Mouse (Mus musculus): Measurements from ENCODE around the gene Mamdc2.
"Not testable (repeated sequence)": the region's sequence is repeated elsewhere in the genome, so short reads cannot be mapped to it uniquely, and the experiment has no call there.

The Mamdc2 gene

DNA sequence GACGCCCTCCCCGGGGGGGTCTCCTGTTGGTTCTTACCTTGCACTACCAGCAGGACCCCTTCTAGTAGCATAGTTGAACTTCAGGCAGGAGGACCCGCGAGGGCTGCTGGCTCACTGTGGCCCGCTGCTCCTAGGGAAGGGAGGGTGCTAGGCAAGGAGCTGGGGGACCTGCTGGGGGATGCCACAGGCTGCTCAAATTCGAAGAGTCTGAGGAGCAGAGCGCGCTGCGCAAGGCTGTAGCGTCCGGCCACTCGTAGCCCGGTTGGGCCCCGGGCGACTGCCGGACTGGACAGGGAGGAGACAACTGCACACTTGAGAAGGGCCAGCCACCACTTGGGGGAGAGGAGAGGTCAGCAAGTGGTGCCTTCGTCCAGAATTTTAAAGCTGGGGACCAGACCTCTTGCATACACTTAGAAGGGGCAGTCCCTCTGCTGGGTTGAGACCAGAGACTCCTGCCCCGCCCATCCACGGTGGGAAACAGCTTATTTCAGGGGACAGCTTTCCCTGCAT lies at the start of gene Mamdc2:
Gene Mamdc2 (minus strand): TSS at position 455 of the 510 bp plus-strand sequence.
- DNase-seq (ENCODE audit: low read depth, low spot score) = no peak

DNA sequence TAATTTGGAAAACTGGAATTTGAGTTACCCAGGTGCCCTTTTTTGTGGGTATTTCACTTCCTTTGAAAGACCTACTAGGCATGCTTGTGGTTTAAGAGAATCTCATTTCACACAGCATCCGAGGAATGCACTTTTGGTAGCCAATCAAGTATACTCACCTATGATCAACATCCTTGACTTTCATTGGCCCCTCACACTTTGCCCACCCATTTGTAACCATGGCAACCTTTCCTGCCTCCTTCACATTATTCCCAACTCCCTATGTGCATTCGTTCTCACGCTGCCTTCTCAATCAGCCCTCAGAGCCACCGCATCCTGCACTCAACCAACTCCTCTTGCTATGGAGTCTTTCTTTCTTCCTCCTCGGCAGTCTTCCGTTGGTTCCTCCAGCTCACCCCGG lies 49.8 kb upstream of the Mamdc2 start:
- no peak for DNase-seq (ENCODE audit: low read depth, low spot score)

DNA sequence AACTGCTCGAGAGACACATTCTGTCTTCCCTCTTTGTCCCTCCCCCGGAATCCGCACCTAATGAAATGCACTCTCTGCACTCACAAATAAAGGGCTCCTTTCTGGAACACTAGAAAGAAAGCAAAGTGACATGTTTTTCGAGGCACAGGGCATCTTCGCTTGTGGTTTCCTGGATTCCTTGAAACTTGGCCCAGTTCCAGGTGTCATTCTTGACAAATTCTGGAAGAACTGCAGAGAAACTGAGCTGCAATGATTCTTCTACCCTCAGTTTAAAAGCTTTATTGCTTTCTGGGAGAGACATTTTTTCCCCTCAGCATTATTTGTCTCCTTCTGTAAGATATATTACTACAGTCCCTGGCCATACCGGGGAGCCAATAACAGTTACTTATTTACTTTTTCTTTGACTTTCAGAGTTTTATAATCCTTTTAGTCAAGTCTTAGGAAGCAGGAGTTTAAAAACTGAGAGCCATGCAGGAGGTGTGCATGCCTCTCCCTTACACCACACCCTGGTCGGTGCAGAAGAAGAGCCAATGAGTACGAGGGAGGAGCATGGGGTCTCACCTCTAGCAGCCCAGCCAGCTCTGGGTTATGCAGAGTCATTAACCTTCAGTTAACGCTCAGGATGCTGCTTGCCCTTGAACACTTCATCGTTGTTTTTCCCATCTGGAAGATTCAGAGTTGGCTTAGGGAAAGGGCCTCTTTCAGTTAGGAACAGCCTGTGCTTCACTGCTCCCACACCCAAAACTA lies 49.1 kb upstream of the Mamdc2 start:
- DNase-seq (ENCODE audit: low read depth, low spot score) = no peak

DNA sequence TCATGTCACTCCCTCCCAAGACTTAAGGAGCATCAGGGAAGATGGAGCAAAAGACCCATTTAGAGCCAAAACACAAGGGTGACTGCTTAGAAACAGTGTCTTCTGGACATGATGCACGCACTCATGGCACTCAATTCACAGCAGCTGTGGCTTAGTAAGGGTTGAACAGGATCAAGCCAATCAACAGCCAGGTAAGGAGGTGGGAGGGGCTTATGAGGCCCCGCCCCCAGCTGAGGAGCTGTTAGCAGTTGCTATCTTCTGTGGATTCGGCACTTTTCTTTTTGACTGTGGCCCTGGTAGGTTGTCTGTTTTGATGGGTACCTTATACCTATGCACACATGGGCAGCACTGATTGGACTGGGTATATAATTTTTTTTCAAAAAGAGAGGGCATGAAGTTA lies 48.3 kb upstream of the Mamdc2 start:
- DNase-seq (ENCODE audit: low read depth, low spot score) = no peak

DNA sequence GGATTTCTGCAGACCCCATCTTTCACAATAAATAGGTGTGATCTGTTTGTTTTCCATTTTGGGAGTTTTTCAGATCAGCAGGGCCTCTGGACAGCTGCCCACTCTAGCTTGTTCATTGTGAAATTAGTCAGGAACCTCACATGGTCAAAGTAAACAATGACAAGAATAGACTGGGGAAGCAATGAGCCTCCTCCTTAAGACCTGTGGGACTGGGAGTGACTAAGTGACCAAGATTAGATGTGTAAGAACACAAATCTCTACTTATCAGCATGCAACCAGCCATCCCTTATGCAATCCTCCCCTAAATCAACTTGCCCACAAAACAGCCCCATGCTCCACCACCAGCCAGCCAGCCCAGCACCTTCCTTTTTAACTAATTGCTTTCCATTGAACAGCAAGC lies 44.4 kb upstream of the Mamdc2 start:
- no peak for DNase-seq (ENCODE audit: low read depth, low spot score)

DNA sequence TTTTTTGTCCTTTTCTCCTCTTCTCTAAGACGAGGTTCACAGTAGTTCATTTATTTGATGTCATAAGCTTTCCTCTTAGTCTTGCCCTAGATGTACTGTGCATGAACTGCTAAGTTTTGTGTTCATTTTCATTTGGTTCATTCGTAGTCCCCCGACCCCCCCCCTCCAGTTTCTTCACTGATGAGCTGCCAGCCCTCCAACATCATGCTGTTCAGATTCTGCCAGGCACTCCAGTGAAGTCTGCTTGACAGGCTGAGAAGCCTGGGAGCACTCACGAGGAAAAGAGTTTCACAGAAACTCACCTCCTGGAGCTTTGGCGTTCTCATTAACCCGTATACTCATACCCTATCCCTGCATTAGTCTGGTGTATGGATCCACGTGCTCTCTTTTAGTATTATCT lies 42.5 kb upstream of the Mamdc2 start:
- DNase-seq (ENCODE audit: low read depth, low spot score) = not testable (repeated sequence)

DNA sequence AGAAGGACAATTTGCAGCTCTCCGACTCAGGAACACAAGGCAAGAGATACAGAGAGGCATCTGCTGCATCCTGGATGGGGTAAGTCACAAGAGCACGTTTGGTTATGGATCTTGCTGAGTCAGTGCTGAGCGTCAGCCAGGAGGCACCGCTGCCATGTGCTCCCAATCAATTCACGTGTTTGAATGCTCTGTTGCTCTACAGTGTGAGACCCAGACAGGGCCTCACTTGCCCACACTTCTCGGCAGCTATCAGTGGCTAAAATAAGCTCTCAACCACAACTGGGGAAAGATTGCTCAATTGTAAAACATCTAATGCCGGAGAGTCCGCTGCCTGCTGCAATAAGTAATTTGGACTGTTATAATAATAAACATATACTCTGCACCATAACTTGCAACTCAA lies 41.5 kb upstream of the Mamdc2 start:
- no peak for DNase-seq (ENCODE audit: low read depth, low spot score)

DNA sequence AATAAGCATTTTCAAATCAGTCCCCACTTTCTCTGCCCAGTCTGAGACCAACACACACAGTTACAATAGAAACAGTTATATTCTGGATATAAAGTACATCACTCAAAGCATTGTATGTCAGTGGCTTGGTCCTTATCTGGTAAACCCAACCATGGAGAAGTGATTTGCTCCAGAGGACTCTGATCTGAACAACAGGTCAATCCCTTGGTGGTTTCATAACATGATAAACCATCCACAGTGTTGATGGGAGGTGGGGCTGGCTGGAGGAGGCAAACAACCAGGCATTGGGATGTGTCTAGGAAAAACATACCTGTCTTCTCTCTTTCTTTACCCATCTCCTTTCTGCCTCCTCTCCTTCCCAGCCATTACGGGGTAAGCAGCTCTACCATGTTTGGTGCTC lies 39.2 kb upstream of the Mamdc2 start:
- DNase-seq (ENCODE audit: low read depth, low spot score) = no peak

DNA sequence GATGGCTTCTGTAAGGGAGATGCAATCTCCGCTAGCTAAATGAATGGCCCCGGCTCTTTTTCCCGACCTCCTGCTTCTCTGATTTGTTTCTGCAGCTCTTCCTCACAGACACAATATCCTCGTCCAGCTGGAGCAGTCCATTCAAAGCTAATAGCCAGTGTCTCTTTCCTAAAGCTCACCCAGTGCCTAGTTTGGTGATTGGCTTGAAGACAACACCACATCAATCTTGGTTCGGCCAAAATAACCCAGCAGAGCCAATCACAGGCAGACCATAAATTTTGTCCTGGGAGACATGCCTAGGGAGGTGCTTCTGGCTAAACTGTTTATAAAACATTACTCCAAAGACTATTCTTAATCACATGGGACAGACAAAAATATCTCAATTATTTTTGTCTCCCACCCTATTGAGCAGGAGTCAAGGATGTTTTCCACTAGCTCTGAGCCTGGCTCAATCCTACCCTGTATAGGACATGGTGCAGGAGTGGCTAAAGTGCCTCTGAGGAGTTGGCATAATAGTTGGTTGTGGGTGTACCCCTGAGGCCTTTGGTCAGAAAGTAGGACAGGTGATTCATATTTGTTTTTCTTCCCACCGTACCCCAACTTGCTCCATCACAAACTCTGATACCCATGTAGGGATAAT lies 38.5 kb upstream of the Mamdc2 start:
- DNase-seq (ENCODE audit: low read depth, low spot score) = no peak

DNA sequence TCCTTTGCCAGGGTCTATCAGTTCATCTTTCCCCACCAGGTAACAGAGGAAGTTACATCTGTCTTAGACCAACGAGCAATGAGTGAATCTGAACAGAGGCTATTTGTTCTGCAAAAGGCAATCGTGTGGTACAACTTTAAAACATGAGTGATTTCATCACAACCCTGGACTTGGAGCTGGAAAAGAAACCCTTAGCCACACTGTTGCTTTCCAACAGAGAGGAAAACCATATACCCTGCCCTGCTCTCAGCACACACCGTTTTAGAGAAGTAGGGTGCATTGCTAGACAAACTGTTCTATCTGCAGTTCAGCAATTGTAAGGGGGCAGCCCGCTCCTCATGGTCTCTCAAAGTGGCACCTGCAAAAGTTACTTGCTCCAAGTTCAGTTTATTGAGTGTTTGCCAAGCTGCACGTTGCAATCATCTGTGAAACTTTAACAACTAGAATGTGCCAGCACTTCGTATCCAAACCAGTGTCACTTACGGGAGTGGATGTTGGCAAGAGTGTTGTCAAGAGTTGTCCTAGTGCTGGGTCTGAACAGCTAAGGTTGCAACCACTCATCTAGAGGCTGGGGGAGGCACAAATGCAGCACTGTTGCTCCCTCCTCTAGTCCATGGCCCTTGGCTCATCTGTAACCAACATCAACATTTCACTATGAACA lies 37.8 kb upstream of the Mamdc2 start:
- DNase-seq (ENCODE audit: low read depth, low spot score) = no peak

DNA sequence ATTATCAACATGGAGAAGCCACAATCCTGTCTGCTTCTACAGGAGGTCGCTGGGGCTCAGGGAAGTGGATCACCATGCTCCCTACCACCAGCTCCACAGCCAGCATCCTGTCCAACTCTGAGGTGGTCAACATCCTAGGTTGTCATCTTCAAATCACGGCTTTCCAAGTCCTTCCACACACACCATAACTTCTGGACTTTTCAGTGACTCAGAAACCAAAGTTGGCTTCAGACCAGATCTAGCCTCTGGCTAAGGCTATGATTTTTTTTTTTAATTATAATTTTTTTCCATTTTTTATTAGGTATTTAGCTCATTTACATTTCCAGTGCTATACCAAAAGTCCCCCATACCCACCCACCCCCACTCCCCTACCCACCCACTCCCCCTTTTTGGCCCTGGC lies 34.3 kb upstream of the Mamdc2 start:
- DNase-seq (ENCODE audit: low read depth, low spot score) = not testable (repeated sequence)

DNA sequence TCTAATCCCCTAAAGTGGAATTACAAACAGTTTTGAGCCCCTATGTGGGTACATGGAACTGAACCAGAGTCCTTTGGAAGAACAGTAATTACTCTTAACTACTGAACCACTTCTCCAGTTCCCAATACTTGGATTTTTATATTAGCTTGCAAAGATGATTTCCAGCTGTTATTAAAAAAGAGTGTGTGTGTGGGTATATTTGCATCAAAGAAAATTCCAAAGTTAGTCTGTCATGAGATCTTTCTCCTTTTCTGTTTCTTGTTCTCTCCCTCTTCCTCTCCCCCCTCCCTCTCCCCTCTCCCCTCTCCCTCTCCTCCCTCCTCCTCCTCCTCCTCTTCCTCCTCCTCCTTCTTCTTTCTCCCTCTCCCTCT lies 31.3 kb upstream of the Mamdc2 start:
- no peak for DNase-seq (ENCODE audit: low read depth, low spot score)

DNA sequence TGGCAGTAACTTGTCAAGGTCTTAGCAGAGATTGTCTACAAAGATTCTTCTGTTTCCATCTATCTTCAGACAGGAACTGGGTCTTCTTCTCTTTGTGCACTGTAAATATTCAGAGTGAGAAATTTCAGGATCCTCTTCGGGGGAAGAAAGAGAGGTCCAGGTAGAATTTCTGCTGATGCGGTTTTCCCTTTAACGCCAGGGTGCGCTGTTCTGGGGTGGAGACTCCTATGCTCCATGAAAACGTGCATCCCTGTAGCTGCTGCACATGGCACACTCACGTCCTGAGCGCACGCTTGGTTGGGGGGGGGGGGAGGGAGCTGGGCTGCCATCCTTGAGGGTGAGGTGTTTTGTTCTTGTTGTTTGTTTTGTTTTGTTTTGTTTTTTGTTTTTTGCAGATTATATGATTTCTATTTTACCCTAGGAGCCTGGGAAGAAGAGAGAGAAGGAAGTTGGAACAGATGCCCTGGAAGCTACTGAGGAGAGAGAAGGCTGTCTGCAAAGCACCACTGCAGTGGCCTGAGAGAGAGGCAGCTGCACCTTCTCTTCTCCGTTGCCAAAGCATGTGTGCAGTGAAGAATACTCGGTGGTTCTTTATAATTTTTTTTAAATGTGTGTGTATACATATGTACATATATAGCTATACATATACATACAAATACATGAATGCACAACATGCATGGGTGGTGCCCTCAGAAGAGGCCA lies 30.8 kb upstream of the Mamdc2 start:
- DNase-seq (ENCODE audit: low read depth, low spot score) = no peak

DNA sequence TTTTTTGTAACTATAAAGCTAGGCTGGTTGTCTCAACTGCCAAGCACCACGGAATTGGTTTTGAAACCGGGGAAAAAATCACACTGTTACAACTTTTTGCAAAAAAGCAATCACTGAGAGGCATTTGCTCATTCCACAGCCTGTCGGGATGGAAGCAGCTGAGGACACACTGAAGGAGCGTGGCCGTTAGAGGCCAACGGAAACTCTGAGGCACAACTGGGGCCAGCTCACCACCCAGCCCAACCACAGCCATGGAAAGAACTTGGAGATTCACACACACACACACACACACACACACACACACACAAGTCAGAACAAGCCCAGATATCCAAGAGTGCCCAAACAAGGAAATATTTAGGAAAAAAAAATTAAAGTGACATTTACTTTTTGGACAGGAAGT lies 29.6 kb upstream of the Mamdc2 start:
- DNase-seq (ENCODE audit: low read depth, low spot score) = no peak

DNA sequence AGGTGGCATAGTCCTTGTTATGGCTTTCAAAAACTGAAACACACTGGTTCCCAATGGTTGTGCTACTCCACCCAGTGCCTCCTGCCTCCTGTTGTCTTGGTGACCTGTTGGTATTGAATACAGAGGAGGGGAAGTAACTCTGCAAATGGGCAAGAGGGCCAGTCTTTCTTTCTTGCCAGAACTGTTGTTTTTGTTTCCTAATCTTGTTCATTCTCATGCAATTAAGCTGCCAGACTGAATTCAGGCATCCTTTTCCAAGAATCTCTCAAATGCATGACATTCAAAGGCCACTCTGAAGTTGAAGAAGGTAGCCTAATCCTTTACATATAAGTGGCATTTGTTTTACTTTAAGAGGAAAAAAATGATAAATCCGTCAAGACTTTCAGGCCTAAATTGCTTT lies 19.6 kb upstream of the Mamdc2 start:
- no peak for DNase-seq (ENCODE audit: low read depth, low spot score)

DNA sequence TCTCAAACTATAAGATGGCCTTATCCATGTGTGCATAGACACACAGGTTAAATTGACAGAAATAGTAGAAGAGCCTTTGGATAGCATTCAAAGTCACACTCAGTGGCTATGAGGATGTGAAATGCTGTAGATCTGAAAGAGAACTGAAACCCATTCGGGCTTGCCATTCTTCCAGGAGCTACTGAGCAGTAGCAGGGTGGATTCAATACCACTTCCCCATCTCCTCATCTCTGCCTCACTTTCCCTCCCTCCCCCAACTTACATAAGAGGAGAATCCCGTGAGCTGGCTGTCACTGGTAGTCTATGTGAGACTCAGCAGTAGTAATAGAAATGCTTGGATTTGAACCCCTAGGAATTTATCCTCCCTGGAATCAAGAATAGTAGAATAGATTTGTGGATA lies 18.8 kb upstream of the Mamdc2 start:
- DNase-seq (ENCODE audit: low read depth, low spot score) = no peak

DNA sequence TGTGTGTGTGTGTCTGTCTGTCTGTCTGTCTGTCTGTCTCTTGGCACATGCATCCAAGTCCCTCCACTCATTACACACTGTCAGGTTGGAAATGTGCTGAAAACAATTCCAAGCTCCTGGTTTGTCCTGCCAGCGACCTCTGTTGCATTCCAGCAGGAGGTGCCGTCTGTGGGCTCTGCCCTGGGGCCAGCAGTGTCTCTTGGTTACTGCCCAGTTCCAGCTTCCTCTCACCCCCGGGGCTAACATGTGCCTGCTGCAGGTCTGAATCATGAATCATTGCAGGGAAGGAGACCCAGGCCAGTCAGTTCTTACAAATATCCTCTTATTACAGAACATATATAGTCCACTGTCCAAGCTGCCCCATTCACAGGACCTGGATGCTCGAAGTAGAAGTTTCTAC lies 9.2 kb upstream of the Mamdc2 start:
- no peak for DNase-seq (ENCODE audit: low read depth, low spot score)

DNA sequence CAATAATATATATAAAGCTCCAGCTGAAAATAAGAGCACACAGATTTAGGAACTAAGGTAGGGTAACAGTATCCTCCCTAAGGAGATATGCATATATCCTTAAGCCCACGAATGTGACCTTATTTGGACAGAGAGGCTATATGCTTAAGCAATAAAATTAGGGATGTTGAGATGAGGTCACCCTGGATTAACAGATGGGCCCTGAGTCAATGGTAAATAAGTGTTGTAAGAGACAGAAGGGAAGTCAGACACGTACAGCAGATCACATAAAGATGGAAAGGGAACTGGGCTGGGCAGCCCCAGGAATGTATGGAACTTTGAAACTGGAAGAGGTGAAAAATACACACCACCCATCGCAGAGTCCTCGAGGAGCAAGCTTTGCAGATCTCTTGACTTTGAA lies 3.1 kb upstream of the Mamdc2 start:
- DNase-seq (ENCODE audit: low read depth, low spot score) = no peak

DNA sequence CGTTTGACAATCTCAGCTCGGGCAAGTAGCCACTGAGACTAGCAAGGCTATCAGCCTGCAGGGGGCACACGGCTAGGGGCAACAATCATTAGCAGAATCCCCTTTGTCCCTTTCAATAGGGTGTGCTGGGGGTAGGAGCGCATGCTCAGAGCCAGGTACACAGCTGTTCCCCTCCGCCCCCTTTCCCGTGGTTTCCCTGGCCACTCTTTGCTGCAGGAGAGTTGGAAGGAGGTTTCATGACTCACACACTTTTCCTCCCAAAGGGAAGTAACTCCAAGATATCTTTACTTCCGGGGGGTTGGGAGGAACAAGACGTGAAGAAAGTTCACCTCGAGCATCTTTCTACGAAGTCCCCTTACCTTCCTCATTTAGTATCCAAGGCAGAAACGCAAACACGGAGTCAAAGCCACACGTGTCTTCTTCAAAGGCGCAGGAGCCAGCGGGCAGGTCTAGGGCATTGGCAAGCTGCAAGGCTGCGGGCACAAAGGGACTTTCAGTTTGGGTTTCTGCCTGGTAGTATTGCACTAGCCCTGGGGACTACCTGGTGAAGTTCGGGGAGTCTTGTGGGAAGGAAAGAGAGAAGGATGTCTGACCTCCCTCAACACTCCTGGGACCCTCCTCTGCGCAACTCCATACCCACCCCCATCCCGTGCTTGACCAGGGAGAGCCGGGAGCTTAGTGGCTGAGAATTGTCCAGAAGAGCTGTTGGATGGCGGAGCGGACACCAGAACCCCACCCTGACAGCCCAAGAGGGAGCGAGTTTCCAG lies 838 bp downstream of the Mamdc2 start:
- no peak for DNase-seq (ENCODE audit: low read depth, low spot score)

DNA sequence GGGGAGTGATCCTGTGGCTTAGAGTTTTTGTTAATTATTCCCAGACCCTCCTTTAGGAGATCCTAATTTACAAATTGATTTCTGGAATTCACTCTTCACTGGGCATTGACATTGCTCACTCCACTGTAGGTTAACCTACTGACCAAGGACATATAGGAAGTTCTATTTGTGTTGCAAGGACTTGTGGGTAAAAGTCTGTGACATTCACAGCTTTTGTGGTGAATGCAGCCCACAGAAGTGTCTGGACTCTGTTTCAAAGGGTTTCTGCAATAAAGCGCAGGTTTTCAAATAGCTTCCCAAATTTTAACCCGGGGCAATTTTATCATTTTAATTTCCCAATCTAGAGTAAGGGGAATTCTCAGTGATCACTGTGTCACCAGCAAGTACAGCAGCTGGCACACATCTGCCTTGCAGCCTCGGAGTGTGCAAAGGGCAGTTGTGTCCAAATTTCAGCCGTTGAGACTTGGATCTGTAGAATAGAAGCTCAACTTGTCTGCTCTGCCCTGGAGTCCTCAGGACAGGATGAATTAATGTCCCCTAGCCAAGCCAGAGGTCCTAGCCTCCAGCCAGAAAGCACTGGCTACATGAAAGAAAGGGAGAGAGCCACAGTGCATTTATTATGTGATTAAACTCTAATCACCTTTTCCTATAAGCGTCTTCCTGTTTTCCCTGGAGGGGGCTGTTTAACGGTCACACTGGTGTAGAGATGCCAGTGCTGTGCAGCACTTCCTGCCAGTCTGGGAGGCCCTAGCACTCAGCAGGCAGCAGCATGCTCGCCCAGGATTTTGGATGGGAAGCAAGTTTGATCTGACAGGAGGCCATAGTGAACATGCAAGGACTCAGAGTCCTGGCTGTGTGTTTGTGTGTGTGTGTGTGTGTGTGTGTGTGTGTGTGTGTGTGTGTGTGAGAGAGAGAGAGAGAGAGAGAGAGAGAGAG lies 3.1 kb downstream of the Mamdc2 start:
- DNase-seq (ENCODE audit: low read depth, low spot score) = no peak

Measured in c-Kit-negative CD71-positive TER-119-positive erythroid progenitor cells, embryonic 14.5 days (primary cell).